Mouse (Mus musculus) stomach, embryonic 14.5 days (tissue): ENCODE measurements at regions not wholly inside any gene's neighbourhood (a gene's known extent, or its start where the extent isn't known, plus 50 kb on each side); places are given as distances from the start of the nearest gene placed in this dataset.

ENCODE experiments used
- ATAC-seq: fragments of 200-750 bp; cut with Nextera tagmentation; 2 replicates; pipeline ENCODE4 v1.8.0; 2017; ENCODE audit warnings: low read depth, moderate TSS enrichment; ENCODE audit not compliant: insufficient number of reproducible peaks, insufficient read depth, low FRiP score
- H3K27ac ChIP-seq: fragments of 300-500 bp; sonication (generic); 2 replicates; pipeline ENCODE4 v1.5.1; 2014; ENCODE audit warnings: mild to moderate bottlenecking, low read length, moderate library complexity, mixed read lengths
- H3K27me3 ChIP-seq: fragments of 300-500 bp; sonication (generic); 2 replicates; pipeline ENCODE4 v1.6.1; 2014; ENCODE audit warnings: low read length, control low read depth, mixed read lengths; ENCODE audit not compliant: control insufficient read depth, insufficient read depth
- H3K36me3 ChIP-seq: fragments of 300-500 bp; sonication (generic); 2 replicates; pipeline ENCODE4 v1.6.1; 2014; ENCODE audit warnings: mild to moderate bottlenecking, control low read depth, low read length, moderate library complexity, mixed read lengths; ENCODE audit not compliant: control insufficient read depth, insufficient read depth
- H3K4me1 ChIP-seq: fragments of 300-500 bp; sonication (generic); 2 replicates; pipeline ENCODE4 v1.6.1; 2014; ENCODE audit warnings: low read length, control low read depth, mixed read lengths; ENCODE audit not compliant: control insufficient read depth, insufficient read depth
- H3K4me2 ChIP-seq: fragments of 300-500 bp; sonication (generic); replicated peaks from 2 replicates; pipeline ENCODE4 v1.6.1; 2014; ENCODE audit warnings: low read depth, low read length, control low read depth
- H3K4me3 ChIP-seq: fragments of 300-500 bp; sonication (generic); 2 replicates; pipeline ENCODE4 v1.5.1; 2014; ENCODE audit warnings: low read depth, low read length, control low read depth
- H3K9ac ChIP-seq: fragments of 300-500 bp; sonication (generic); replicated peaks from 2 replicates; pipeline ENCODE4 v1.6.1; 2014; ENCODE audit warnings: low read depth, mild to moderate bottlenecking, control low read depth, low read length, moderate library complexity, mixed read lengths
- H3K9me3 ChIP-seq: fragments of 300-500 bp; sonication (generic); 2 replicates; pipeline ENCODE4 v1.6.1; 2016; ENCODE audit warnings: low read depth, low read length, control low read depth; ENCODE audit not compliant: control insufficient read depth
- WGBS: fragments of 180-500 bp; shearing (Covaris S2); extraction: QIAGEN DNeasy Blood & Tissue Kit; methylation state at CpG from one replicate; pipeline ENCODE4 v1.1.7; 2014; 5-methylcytosine and 5-hydroxymethylcytosine counted together

DNA sequence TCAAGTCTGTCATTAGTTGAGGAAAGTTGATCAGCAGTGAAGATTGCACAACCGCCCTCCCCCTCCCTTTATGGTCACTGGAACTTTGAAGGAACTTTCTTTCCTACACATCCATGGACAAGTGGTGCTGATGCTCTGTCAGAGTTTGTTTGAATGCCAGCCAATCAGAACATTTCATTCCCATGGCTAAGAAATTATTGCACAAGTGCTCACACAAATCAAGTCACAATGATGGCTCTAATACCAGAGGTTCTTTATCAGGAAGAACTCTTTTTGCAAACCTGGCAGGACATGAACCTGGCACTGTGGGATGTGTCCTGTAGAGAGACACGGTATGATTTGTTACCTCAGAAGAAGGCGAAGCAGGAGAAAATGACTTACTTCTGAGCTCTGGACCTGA lies 54.3 kb upstream of the Spry2 start:
- no peak for ATAC-seq
- Histone ChIP-seq H3K27me3 (no peaks in the 10 kb centered on the region), H3K4me1 (no peaks in the 10 kb centered on the region), H3K9ac (no peak overlapping the region), H3K36me3 (no peaks in the 10 kb centered on the region), H3K9me3 (no peaks in the 10 kb centered on the region), H3K4me2 (no peak overlapping the region), H3K4me3 (no peak overlapping the region), H3K27ac (no peak overlapping the region)
- WGBS, result 86% methylated on average over 3 of the region's 3 CpGs

DNA sequence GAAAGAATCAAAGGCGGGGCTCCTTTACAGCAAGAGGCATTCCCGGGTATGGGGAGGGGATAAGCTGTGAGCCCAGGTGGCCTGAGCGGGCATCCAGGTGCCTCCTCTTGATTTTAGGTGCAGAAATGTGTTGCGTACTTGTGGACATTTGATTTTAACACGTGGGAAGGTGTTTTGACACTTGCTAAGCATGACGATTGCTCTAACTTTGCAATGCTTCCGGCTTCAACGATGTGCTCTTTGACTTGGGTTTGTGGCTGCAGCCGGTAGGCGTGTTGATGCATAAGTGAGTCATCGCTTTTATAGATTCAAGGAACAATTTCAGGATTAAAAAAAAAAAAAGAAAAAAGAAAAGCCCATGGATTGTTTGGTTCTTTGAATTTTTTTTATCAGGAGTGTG lies 58.5 kb upstream of the Spry2 start:
- Histone ChIP-seq H3K9me3 (no peaks in the 10 kb centered on the region), H3K9ac (no peak overlapping the region), H3K27ac (no peak overlapping the region), H3K27me3 (no peaks in the 10 kb centered on the region), H3K4me3 (no peak overlapping the region), H3K4me1 (peaks cover 5% of the 10 kb centered on the region; the same call in 1 of the 2 replicates), H3K4me2 (no peak overlapping the region), H3K36me3 (no peaks in the 10 kb centered on the region)
- 88% methylated on average over 11 of the region's 11 CpGs for WGBS
- no peak for ATAC-seq

- Histone ChIP-seq H3K36me3 (no peaks in the 10 kb centered on the region), H3K9me3 (no peaks in the 10 kb centered on the region), H3K27me3 (no peaks in the 10 kb centered on the region), H3K27ac (no peak overlapping the region), H3K4me1 (peaks cover 5% of the 10 kb centered on the region; the same call in 1 of the 2 replicates), H3K9ac (no peak overlapping the region), H3K4me2 (no peak overlapping the region), H3K4me3 (no peak overlapping the region)
- WGBS, result 83% methylated on average over 4 of the region's 4 CpGs
- no peak for ATAC-seq
Observed at GRCm38 (mm10) chr14:105956796-105957195, 60.2 kb upstream of the Spry2 start.

GRCm38 (mm10) chr14:105958005-105958404 lies 61.4 kb upstream of the Spry2 start:
- Histone ChIP-seq H3K4me1 (peaks cover 5% of the 10 kb centered on the region; the same call in 1 of the 2 replicates), H3K9ac (no peak overlapping the region), H3K36me3 (no peaks in the 10 kb centered on the region), H3K27ac (no peak overlapping the region), H3K4me2 (no peak overlapping the region), H3K4me3 (no peak overlapping the region), H3K9me3 (no peaks in the 10 kb centered on the region), H3K27me3 (no peaks in the 10 kb centered on the region)
- ATAC-seq, result no peak
- 44% methylated on average over 7 of the region's 7 CpGs for WGBS

GRCm38 (mm10) chr14:105979544-105980323 lies 83.1 kb upstream of the Spry2 start:
- Histone ChIP-seq H3K27ac (peak overlapping the region; percentile 86), H3K4me3 (no peak overlapping the region), H3K27me3 (no peaks in the 10 kb centered on the region), H3K9me3 (no peaks in the 10 kb centered on the region), H3K36me3 (no peaks in the 10 kb centered on the region), H3K4me2 (no peak overlapping the region), H3K4me1 (peaks cover 8% of the 10 kb centered on the region; the same call in 1 of the 2 replicates), H3K9ac (no peak overlapping the region)
- 43% methylated on average over 15 of the region's 15 CpGs for WGBS
- peak; percentile 85; the same call in 1 of the 2 replicates for ATAC-seq

DNA sequence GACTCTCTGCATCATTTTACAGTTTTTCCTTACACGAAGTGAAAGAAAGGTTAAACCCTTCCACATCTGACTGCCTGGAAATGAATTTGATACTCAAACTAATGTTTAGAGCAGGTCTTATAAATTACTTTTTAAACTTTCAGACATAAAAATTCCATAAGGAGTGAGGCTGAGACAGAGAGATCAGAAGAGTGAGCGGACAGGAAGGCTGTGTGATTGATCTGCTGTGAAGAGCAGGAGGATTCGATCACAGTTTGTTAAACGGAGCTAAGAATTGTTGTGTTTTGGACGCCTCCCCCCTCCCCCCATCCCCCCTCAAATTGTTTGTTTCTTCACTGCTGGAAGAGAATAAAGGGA lies 83.7 kb upstream of the Spry2 start:
- Histone ChIP-seq H3K27me3 (no peaks in the 10 kb centered on the region), H3K4me2 (no peak overlapping the region), H3K4me1 (peaks cover 8% of the 10 kb centered on the region; the same call in 1 of the 2 replicates), H3K9me3 (no peaks in the 10 kb centered on the region), H3K36me3 (no peaks in the 10 kb centered on the region), H3K4me3 (no peak overlapping the region), H3K9ac (no peak overlapping the region), H3K27ac (peak overlapping the region; percentile 64)
- 25% methylated on average over 5 of the region's 5 CpGs for WGBS
- no peak; the same call in 1 of the 2 replicates for ATAC-seq

DNA sequence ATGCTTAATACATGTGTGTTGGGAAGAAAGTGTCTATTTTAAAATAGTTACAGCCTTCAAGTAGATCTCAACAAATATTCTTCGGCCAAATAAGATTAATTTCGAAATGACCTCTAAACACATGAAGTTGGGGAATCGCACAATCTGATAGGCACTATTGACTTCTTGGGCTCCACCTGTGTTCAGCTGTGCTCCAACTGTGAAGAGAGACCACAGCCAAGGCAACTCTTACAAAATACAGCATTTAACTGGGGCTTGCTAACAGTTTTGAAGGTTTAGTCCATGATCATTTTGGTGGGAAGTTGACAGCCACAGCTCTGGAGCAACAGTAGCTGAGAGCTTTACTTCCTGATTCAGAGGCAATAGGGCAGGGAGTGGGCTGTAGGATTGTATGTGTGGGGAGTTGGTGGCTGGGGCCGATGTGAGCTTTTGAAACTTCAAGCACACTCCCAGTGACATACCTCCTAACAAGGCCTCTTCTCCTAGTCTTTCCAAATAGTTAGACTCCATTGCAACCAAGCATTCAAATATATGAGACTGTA lies 90.8 kb upstream of the Spry2 start:
- Histone ChIP-seq H3K9ac (no peak overlapping the region), H3K36me3 (no peaks in the 10 kb centered on the region), H3K4me2 (no peak overlapping the region), H3K4me1 (no peaks in the 10 kb centered on the region), H3K9me3 (no peaks in the 10 kb centered on the region), H3K27me3 (no peaks in the 10 kb centered on the region), H3K27ac (no peak overlapping the region), H3K4me3 (no peak overlapping the region)
- WGBS, result 90% methylated on average over 4 of the region's 4 CpGs
- no peak for ATAC-seq

DNA sequence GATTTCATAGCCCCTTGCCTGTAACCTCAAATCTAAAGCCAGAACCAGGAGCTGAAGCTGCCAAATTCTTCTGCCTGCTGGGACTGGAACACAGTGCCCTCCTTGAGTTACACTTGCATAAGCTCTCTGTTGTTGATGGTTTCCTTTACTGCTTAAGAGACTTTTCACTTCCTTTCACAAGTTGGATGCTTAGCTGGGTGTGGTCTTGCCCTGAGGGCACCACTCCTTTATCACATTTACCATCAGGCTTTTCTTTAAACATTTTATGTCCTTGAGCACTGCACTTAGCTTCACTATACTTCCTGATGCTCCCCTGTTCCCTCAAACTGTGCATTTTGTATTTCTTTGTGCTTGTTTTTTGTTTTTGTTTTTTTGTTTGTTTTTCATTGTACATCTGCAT lies 92.1 kb upstream of the Spry2 start:
- Histone ChIP-seq H3K27ac (no peak overlapping the region), H3K4me3 (no peak overlapping the region), H3K36me3 (no peaks in the 10 kb centered on the region), H3K4me2 (no peak overlapping the region), H3K9me3 (no peaks in the 10 kb centered on the region), H3K4me1 (no peaks in the 10 kb centered on the region), H3K27me3 (no peaks in the 10 kb centered on the region), H3K9ac (no peak overlapping the region)
- no peak for ATAC-seq

DNA sequence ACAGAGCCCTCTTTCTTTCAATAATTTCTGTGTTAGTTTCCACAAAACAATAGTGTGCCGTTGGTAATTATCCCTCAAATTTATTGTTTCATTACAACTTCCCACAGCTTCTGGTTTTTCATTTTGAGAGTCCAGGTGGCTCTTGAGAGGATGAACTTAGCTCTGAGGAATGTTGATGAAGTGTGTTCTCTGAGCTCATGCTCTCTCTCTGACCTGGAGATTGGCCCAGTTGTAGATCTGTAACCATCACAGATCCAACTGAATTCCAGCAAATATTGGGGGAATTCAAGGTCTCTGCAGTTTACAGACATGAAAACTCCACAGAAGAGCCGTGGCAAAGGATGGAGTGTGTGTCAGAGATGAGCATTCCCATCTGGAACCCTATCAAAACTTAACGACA lies 96.5 kb upstream of the Spry2 start:
- no peak overlapping the region for H3K27ac ChIP-seq
- H3K4me1 ChIP-seq, result no peaks in the 10 kb centered on the region
- 39% methylated on average over 3 of the region's 3 CpGs for WGBS
- no peaks in the 10 kb centered on the region for H3K27me3 ChIP-seq
- no peak for ATAC-seq
- H3K9ac ChIP-seq, result no peak overlapping the region
- no peaks in the 10 kb centered on the region for H3K36me3 ChIP-seq
- no peak overlapping the region for H3K4me3 ChIP-seq
- no peak overlapping the region for H3K4me2 ChIP-seq
- no peaks in the 10 kb centered on the region for H3K9me3 ChIP-seq
